Mouse (Mus musculus) bone marrow, adult 2 months (tissue): ENCODE results near the gene Piezo1.

Experiments used
- CTCF ChIP-seq: fragments of 200-500 bp; IDR thresholded peaks from 2 replicates; pipeline ENCODE4 v1.5.1; 2011; ENCODE audit warnings: low read length, control low read depth; ENCODE audit not compliant: control insufficient read depth, insufficient read depth
- POLR2A ChIP-seq: fragments of 200-500 bp; IDR thresholded peaks from 2 replicates; pipeline ENCODE4 v1.6.1; 2011; ENCODE audit warnings: low read depth, mild to moderate bottlenecking, control low read depth, low read length, borderline replicate concordance; ENCODE audit not compliant: control insufficient read depth

DNA sequence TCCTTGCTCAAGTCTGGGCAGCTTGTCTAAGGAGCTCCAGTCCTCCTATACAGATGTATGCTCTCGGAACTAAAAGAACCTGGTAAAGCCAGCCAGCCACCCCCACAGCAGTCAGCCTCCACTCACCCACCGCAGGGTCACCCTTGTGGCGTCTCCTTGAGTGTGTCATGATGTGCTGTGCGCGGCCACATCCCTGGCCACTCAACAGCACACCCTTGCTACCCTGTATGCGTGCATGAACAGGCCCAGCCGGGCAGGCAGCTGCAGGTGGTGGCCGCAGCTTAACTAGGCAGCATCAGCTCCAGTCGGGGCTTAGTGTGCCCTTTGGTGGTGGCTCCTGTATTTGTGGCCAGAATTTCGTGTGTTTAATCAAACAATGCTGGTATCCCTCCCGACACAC, 94.0 kb downstream of the Piezo1 start:
- TF ChIP-seq POLR2A (no peak), CTCF (no peak)
